Mouse (Mus musculus) stomach, embryonic 14.5 days (tissue): ENCODE measurements at regions not wholly inside any gene's neighbourhood (a gene's known extent, or its start where the extent isn't known, plus 50 kb on each side); places are given as distances from the start of the nearest gene placed in this dataset.
"Not testable (repeated sequence)": the region's sequence is repeated elsewhere in the genome, so short reads cannot be mapped to it uniquely, and the experiment has no call there.

Experiments used
- ATAC-seq: fragments of 200-750 bp; cut with Nextera tagmentation; 2 replicates; pipeline ENCODE4 v1.8.0; 2017; ENCODE audit warnings: low read depth, moderate TSS enrichment; ENCODE audit not compliant: insufficient number of reproducible peaks, insufficient read depth, low FRiP score
- H3K27ac ChIP-seq: fragments of 300-500 bp; sonication (generic); 2 replicates; pipeline ENCODE4 v1.5.1; 2014; ENCODE audit warnings: mild to moderate bottlenecking, low read length, moderate library complexity, mixed read lengths
- H3K27me3 ChIP-seq: fragments of 300-500 bp; sonication (generic); 2 replicates; pipeline ENCODE4 v1.6.1; 2014; ENCODE audit warnings: low read length, control low read depth, mixed read lengths; ENCODE audit not compliant: control insufficient read depth, insufficient read depth
- H3K36me3 ChIP-seq: fragments of 300-500 bp; sonication (generic); 2 replicates; pipeline ENCODE4 v1.6.1; 2014; ENCODE audit warnings: mild to moderate bottlenecking, control low read depth, low read length, moderate library complexity, mixed read lengths; ENCODE audit not compliant: control insufficient read depth, insufficient read depth
- H3K4me1 ChIP-seq: fragments of 300-500 bp; sonication (generic); 2 replicates; pipeline ENCODE4 v1.6.1; 2014; ENCODE audit warnings: low read length, control low read depth, mixed read lengths; ENCODE audit not compliant: control insufficient read depth, insufficient read depth
- H3K4me2 ChIP-seq: fragments of 300-500 bp; sonication (generic); replicated peaks from 2 replicates; pipeline ENCODE4 v1.6.1; 2014; ENCODE audit warnings: low read depth, low read length, control low read depth
- H3K4me3 ChIP-seq: fragments of 300-500 bp; sonication (generic); 2 replicates; pipeline ENCODE4 v1.5.1; 2014; ENCODE audit warnings: low read depth, low read length, control low read depth
- H3K9ac ChIP-seq: fragments of 300-500 bp; sonication (generic); replicated peaks from 2 replicates; pipeline ENCODE4 v1.6.1; 2014; ENCODE audit warnings: low read depth, mild to moderate bottlenecking, control low read depth, low read length, moderate library complexity, mixed read lengths
- H3K9me3 ChIP-seq: fragments of 300-500 bp; sonication (generic); 2 replicates; pipeline ENCODE4 v1.6.1; 2016; ENCODE audit warnings: low read depth, low read length, control low read depth; ENCODE audit not compliant: control insufficient read depth
- WGBS: fragments of 180-500 bp; shearing (Covaris S2); extraction: QIAGEN DNeasy Blood & Tissue Kit; methylation state at CpG from one replicate; pipeline ENCODE4 v1.1.7; 2014; 5-methylcytosine and 5-hydroxymethylcytosine counted together

DNA sequence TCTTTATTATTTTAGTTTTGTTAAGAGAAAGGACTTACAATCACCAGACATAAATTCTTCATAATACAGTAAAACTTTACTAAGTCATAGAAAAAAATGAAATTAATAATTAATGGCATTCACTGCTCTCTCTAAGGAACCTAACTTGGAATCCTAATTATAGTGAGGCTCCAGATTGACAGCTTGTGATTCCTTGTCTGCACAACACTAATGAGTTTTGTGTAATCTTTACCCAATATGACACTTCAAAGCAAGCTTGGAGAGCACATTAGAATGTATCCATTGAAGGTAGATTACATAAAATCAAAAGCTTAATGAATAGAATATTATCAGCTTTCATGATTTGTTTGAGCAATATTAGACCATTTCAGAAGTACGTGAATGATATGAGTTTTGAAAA is 1914.7 kb downstream of the Efna5 start:
- Histone ChIP-seq H3K9ac (no peak overlapping the region), H3K27me3 (no peaks in the 10 kb centered on the region), H3K4me3 (no peak overlapping the region), H3K9me3 (no peaks in the 10 kb centered on the region), H3K36me3 (no peaks in the 10 kb centered on the region), H3K4me1 (no peaks in the 10 kb centered on the region), H3K4me2 (no peak overlapping the region), H3K27ac (no peak overlapping the region)
- WGBS: 79% methylated on average over 1 of the region's 1 CpGs
- ATAC-seq: no peak

DNA sequence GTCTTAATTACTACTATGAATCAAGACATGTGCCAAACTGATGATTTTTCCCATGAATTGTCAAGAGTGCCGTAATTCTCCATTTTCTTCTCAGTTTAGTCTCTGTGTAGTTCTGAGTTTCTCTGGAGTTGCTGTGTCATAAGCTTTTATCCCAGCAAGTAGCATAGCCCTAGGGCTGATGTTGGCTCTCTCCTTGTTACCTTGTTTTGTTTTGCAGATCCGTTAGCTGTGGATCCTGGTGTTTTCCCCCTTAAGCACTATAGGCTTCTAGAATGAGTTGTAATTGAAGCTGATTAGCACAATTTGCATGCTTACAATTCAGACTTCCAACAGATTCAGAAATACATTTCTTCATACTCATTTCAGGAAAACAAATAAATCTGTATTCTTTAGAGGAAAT is 1915.5 kb downstream of the Efna5 start:
- H3K4me3 ChIP-seq: no peak overlapping the region
- no peaks in the 10 kb centered on the region for H3K4me1 ChIP-seq
- no peaks in the 10 kb centered on the region for H3K27me3 ChIP-seq
- no peak overlapping the region for H3K27ac ChIP-seq
- WGBS: 75% methylated on average over 2 of the region's 2 CpGs
- no peaks in the 10 kb centered on the region for H3K36me3 ChIP-seq
- no peak overlapping the region for H3K9ac ChIP-seq
- no peak for ATAC-seq
- no peaks in the 10 kb centered on the region for H3K9me3 ChIP-seq
- no peak overlapping the region for H3K4me2 ChIP-seq

DNA sequence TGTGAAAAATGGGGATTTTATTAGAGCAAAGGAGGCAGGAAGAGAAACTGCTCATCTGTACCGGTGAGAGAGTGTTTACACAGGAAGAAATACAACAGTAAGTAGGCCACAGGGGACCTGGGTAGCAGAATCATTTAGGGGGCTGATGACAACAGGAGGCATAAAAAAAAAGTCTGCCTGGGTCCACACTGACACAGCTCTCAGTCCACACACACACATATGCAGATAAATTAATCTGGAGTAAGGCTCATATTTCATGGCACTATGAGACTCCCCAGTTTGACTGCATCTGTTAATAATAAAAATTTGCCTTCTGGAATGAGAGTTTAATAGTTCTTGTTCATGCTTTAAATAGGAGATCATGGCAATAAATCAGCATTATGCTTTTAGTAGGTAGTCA is 1929.7 kb downstream of the Efna5 start:
- 12% methylated on average over 1 of the region's 1 CpGs for WGBS
- no peak overlapping the region for H3K4me2 ChIP-seq
- H3K9ac ChIP-seq: no peak overlapping the region
- H3K4me3 ChIP-seq: no peak overlapping the region
- no peaks in the 10 kb centered on the region for H3K9me3 ChIP-seq
- H3K36me3 ChIP-seq: no peaks in the 10 kb centered on the region
- no peak overlapping the region for H3K27ac ChIP-seq
- ATAC-seq: no peak
- H3K4me1 ChIP-seq: no peaks in the 10 kb centered on the region
- no peaks in the 10 kb centered on the region for H3K27me3 ChIP-seq

DNA sequence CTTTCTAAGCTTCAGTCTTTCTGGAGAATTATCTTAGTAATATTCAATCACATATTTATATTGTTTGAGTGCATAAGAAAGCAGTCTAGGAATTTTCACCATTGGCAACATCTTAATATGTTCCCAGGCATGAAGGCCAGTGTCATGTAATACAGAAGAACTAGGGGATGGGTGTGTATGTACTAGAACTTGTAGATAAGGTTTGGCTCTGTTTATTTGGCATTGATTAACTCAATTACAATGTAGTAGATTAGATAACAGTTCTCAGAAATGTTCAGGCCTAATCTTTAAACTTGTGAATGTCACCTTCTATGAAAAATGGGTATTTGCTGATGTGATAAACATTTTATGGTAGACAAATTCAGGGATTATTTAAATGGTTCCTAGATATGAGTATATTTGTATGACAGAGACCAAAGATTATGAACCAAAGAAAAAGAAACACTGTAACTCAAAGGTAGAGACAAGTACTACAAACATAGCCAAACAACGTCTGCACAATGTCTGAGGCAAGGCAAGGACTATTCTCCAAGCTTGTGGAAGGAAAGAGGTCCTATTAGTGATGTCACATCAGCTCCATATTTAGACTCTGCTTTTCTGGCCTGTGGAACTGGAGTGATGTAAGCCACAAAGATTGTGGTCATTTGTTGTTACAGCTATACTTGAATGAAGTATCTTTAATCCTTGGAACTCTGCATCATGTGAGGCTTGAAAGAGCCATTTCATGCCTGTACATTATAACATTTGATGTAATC is 1924.8 kb upstream of the Nudt12 start:
- H3K36me3 ChIP-seq: no peaks in the 10 kb centered on the region
- H3K4me2 ChIP-seq: no peak overlapping the region
- no peaks in the 10 kb centered on the region for H3K9me3 ChIP-seq
- no peak overlapping the region for H3K27ac ChIP-seq
- 35% methylated on average over 1 of the region's 1 CpGs for WGBS
- no peaks in the 10 kb centered on the region for H3K4me1 ChIP-seq
- H3K27me3 ChIP-seq: no peaks in the 10 kb centered on the region
- ATAC-seq: 0 out of 2 replicates have a peak, but pooled peaks have one; percentile 33
- H3K4me3 ChIP-seq: no peak overlapping the region
- no peak overlapping the region for H3K9ac ChIP-seq

DNA sequence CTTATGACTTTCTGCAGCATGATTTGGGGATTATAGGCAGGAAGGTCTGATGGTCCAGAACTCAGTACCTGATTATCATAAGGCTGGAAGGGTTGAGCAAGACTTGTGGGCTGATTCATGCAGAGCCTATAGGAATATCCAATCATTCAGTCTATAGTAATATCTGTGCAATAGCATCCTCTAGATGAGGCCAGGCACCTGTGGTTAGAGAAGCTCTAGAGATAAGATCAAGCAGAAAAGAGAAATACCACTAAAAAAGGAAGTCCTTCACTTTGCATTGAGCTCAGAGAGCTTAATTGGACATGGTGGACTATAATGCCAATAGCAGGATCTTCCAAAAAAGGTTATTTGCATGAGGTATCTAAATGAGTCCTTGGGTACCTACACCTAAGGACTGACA is 1921.1 kb upstream of the Nudt12 start:
- ATAC-seq: no peak
- Histone ChIP-seq H3K4me3 (no peak overlapping the region), H3K36me3 (no peaks in the 10 kb centered on the region), H3K9me3 (no peaks in the 10 kb centered on the region), H3K9ac (no peak overlapping the region), H3K4me1 (no peaks in the 10 kb centered on the region), H3K27ac (no peak overlapping the region), H3K4me2 (no peak overlapping the region), H3K27me3 (no peaks in the 10 kb centered on the region)

DNA sequence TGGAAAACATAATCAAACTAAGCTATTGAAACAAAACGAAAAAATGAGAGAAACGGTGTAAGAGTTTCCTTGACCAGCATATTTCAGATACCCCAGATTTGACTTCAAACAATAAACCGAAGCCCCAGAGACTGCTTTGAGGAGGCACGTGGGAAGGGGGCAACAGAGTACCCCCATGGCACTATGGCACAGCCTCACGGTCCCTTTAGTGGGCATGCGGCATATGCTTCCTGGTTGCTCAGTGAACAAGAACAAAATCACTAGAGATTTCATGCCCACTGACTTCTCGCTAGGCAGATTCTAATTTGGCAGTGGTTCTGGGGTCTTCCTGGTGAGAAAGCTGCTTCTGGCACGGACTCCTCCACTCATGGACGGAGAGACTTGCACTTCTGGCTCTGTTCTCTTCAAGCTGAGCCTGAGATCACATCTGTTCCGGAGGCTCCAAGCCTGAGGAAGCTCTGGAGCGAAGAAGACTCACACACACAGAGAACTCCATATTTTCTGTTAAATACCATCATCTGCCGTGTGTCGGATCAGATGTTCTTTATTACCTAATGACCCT is 1912.7 kb upstream of the Nudt12 start:
- Histone ChIP-seq H3K4me2 (no peak overlapping the region), H3K9me3 (no peaks in the 10 kb centered on the region), H3K36me3 (no peaks in the 10 kb centered on the region), H3K4me3 (no peak overlapping the region), H3K27ac (no peak overlapping the region), H3K27me3 (no peaks in the 10 kb centered on the region), H3K9ac (no peak overlapping the region), H3K4me1 (no peaks in the 10 kb centered on the region)
- no peak for ATAC-seq
- WGBS: 89% methylated on average over 13 of the region's 13 CpGs

DNA sequence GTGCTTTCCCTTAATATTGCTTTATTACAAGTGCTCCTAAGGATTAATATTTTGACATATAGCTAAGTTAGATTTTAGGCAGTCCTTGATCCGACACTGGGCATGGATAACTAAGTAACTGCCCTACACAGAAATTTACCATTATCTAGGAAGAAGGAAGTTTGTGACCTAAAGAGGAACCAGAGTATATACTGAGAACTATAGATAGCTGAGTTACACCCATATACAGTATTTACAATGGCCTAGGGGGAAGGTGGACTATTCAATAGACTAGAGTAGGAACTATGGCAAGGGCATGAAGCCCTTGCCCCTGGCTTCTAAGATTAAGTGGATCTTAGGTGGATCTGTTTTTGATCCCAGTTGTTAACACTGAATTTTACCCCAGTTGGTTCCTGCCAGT is 1869.5 kb upstream of the Nudt12 start:
- not testable (repeated sequence) for H3K27me3 ChIP-seq, H3K4me2 ChIP-seq, H3K27ac ChIP-seq, H3K36me3 ChIP-seq, H3K9me3 ChIP-seq, H3K9ac ChIP-seq, H3K4me1 ChIP-seq, ATAC-seq, H3K4me3 ChIP-seq
- WGBS: 92% methylated on average over 1 of the region's 1 CpGs

DNA sequence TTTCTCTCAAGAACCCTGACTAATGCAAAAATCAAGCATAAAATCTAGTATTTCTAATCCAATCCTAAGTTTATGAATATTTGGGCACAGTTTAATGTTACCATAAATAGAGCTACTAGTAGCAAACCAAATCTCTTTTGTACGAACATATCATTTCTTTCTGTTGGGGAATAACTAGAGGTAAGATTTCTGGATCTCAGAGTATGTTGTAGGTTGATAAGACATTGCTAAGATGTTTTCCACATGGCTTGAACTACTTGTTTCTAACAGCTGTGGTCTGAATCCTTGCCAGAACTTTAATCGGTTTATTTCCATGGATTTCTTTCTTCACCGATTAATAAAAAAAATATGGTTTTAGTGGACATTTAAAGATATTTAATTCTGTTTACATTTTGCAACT is 1844.3 kb upstream of the Nudt12 start:
- Histone ChIP-seq H3K4me2 (no peak overlapping the region), H3K27ac (no peak overlapping the region), H3K36me3 (no peaks in the 10 kb centered on the region), H3K27me3 (no peaks in the 10 kb centered on the region), H3K4me1 (no peaks in the 10 kb centered on the region), H3K9me3 (no peaks in the 10 kb centered on the region), H3K9ac (no peak overlapping the region), H3K4me3 (no peak overlapping the region)
- 62% methylated on average over 3 of the region's 3 CpGs for WGBS
- ATAC-seq: no peak

DNA sequence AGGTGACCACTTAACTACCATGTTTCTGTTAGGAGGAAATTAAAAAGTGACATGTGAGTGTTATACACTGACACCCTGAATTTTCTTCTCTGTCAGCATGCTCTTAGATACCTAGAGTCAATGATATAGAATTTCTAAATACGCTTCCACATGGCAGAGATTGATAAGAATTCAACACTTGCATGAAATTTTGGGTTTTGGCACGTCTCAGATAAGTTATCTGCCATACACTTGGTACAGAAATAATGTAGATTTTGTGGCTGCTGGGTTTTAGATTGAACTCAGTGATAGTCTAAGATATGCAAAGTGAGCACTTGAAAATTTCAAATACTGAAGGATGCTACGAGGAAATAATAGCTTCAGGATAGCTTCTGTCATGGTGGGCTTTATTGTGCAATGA is 1841.5 kb upstream of the Nudt12 start:
- no peaks in the 10 kb centered on the region for H3K4me1 ChIP-seq
- no peaks in the 10 kb centered on the region for H3K9me3 ChIP-seq
- ATAC-seq: no peak
- no peak overlapping the region for H3K27ac ChIP-seq
- no peaks in the 10 kb centered on the region for H3K27me3 ChIP-seq
- H3K4me2 ChIP-seq: no peak overlapping the region
- H3K36me3 ChIP-seq: no peaks in the 10 kb centered on the region
- H3K4me3 ChIP-seq: no peak overlapping the region
- no peak overlapping the region for H3K9ac ChIP-seq
- 82% methylated on average over 3 of the region's 3 CpGs for WGBS
